Mouse (Mus musculus) testis, postnatal 14 days (tissue): ENCODE results near the gene Marveld1.

Source experiments
- DNase-seq: peaks from one replicate; pipeline ENCODE4 v3.0.0; 2021; ENCODE audit warnings: low spot score

Gene Marveld1

DNA sequence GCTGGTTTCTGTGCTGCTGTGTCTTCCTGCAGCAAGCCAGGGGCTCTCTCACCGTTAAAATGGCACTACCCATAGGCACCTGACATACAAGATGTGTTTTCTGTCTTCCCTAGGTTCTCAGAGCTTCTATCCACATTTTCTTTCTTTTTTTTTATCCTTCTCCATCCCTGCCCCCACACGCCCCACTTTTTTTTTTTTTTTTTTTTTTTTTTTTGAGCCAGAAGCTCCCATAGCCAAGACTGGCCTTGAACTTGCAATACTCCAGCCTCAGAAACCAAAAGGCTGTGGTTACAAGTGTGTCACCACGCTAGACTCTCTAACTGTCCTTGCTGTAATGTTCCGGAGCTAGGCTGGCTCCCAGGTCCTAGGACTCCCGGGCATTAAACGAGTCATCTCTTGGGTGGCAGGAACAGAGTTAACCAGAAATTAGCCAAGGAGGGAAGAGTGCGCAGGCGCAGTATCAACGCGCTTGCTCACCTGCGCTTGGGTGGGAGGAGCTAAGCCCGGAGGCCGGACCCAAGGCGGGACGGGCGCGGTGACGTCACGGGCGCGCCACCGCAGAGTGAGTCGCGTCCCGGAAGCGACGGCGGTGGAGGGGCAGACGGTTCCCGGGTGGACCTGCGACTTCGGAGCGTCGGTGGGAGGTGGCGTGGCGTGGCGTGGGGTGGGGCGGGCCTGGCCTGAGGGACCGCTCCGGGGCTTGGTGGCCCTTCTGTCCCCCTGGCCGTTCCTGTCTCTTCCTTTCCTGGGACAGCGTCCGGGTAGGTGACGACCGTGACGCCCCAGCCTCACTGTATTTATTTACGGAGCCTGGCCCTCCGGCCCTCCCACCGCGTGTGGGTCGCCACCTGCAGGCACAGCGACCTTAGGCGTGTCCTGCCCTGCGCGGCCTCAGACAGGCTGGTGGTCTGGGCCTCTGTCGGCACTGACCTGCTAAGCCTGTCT is 23.1 kb downstream of the Marveld1 start:
- DNase-seq, result peak; percentile 93

DNA sequence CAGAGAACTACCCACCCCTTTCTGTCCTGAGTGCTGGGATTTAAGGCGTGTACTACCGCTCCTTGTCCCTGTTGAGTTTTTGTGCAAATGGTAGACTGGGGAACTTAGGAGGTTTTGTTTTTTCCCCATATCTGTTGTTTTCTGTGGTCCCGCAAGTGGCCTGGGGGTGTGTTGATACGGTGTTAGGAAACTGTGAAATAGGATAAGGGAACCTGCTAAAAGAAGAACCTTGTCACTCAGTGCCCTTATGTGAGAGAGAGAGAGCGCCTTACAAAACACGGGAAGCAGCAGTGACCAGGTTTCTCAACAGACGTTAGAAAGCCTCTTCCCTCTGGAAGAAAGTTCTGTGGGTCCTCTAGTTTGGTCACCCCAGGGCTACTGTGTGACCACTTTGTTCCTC is 29.6 kb downstream of the Marveld1 start:
- no peak for DNase-seq

DNA sequence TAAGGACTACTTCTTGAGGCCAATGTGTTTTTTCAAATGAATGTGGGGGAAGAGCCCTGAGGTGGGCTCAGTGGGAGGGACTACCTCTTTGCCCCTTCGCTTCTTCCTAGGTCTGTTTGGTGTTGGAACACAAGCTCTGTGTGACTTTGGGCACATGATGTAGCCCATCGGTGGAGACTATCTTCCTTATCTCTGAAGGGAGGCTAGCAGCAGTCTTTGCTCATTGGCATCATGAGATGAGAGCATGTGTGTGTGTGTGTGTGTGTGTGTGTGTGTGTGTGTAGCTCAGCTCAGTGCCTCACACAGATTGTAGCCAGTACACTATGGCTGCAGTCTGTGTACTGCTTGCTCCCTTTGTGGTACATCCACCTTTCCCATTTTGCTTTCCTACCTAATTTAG is 30.3 kb downstream of the Marveld1 start:
- DNase-seq, result no peak

DNA sequence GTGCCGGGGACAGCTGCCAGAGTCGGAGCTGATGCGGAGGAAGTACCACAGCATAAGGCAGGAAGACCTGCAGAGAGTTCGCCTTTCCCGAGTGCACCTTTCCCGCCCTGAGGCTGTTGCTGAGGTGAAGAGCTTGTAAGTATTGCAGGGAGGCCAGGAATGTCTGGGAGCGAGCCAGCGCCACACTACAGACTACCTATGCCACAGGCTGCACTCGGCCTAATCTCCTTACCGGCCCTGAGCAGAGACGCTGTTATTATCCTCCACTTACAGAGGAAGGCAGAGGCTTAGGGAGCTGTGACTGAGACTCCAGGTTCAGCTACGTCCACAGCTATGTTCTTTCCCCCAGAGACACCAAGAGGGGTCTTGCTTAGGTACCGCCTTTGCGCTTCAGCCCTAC is 32.2 kb downstream of the Marveld1 start:
- no peak for DNase-seq

DNA sequence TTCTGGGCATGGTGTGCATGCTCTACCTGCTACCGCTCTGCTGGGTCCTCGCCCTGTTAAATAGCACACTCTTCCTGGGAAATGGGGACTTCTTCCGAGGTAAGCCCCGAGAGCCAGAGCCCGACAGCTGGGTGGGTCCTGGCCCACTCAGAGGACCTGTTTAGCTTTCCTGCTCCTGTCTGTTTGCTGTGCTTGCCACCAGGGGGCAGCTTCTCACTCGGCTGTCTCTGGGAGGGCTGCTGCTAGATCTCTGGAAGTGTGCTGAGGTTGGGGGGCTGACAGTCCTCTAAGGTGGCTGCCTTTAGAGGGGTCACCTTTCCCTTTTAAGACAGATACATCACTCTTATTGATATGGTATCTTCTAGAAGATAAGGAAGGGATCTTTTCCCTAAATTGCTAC is 35.5 kb downstream of the Marveld1 start:
- DNase-seq, result no peak

DNA sequence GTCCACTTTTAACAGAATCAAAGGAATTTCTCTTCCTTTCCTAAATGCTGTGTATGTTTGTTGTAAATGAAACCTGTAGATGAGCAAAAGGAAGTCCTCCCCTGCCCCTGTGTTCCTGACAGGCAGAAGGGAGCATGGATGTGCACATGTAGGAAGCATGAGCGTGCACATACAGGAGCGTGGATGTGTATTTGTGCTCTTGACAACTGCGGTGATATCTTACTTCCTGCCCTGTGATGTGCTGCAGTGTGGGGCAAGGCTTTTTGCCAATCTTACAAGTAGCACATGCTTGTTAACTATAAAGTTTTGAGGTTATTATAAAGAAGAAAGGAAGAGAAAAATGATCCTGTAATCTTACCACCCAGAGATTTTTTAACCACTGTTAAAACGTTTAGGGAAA is 42.5 kb downstream of the Marveld1 start:
- no peak for DNase-seq

DNA sequence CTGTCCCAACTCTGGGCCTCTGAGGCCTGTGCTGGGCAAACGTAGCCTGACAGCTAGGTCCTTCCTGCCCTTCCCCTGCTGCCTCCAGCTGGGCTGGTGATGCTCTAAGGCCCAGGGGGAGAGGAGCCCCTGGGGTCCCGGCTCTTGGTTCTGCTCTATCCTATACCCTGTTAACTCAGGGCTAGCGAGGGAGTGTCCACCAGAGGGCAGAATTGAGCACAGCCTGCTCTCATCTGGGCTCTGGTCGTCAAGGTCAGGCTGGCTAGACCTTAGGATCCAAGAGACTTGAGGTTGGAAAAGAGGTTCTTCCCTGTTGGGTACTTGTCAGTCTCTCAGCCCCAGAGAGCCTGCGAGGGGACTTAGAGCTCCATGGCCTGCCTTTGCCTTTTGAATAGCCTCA is 43.3 kb downstream of the Marveld1 start:
- DNase-seq, result no peak

DNA sequence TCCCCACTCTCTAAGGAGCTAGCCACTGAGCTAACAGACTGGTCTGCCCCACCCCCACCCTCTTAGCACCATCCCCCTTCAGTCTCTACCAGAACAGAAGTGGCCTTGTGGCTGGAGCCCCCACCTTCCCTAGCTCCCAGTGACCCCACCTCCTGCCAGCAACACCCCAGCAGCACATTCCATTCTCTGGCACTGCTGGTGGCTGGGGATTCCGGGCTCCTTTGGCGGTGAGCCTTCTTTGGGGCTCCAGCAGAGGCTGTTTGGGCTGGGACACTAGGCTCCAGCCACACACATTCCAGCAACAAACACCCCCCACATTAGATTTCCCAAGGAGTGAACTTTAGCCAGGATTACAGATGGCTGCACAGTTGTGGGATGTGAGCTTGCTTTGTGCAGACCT is 46.1 kb downstream of the Marveld1 start:
- no peak for DNase-seq

DNA sequence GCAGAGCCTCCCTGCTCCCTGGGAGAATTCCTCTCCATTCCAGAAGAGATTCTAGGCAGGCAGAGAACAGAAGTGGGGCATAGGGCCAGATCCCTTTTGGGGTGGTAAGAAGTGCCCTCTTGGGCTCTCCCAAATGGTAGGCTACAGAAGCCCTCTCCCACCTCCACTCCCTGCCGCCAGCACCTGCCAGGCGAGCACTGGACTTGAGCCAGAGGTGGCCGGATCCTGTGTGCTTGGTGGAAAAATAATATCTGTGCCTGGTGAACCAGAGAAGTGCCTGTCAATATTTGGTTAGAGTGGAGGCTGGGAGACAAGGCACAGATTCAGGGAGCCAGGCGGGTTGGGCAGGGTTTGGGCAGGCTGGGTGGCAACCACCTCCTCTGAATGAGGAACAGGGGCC is 49.2 kb downstream of the Marveld1 start:
- no peak for DNase-seq

DNA sequence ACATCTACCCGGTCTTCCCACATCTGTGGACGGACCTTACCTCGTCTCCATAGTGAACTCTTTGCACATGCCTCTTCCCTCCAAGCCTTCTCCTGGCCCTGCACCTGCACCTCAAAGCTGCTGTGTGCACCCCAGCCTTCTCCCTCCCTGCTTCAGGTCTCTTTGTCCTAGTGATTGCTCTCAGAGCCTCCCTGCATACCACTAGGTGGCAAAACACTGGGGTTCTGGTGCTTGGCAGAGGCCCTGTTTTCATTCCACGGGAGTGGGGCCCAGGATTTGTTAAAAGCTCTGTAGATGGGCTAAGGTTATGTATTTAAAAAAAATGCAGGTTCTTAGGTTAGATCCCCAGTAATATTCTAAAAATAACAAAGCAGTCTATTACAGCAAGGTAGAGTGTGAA is 49.9 kb downstream of the Marveld1 start:
- no peak for DNase-seq

DNA sequence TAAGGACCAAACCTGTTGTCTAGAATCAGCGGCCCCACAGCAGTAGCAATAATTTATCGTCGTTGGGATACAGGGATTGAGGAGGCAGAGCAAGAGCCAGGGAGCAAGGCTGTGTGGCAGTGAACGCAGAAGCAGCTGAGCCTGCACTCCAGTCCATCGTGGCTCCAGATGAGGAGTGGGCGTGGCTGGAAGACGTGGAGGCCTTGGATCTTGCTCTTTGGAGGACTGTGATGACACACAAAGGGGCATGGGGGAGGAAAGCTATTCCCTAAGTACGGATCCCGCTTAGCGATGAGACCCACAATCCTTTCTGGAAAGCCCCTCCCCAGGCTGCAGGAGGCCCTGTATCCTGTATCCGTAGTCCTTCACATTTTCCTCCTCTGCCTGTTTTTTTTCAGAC is 50.8 kb downstream of the Marveld1 start:
- DNase-seq, result no peak
